Mouse (Mus musculus) limb, embryonic 11.5 days (tissue): Measurements from ENCODE around the gene Rcl1. TPM values are rescaled to one million over a fixed set of nuclear protein-coding genes. Genes with fewer than 3 reads are reported as not detected.

Experiments
- ATAC-seq: fragments of 200-750 bp; cut with Nextera tagmentation; 2 replicates; pipeline ENCODE4 v1.8.0; 2017; ENCODE audit warnings: low read depth; ENCODE audit not compliant: insufficient number of reproducible peaks, low FRiP score, low TSS enrichment
- DNase-seq: peaks from one replicate; pipeline ENCODE4 v3.0.0-alpha.2; 2015; ENCODE audit warnings: low spot score
- H3K27ac ChIP-seq: fragments of 300-500 bp; sonication (generic); replicated peaks from 2 replicates; pipeline ENCODE4 v1.5.1; 2014; ENCODE audit warnings: low read depth, mild to moderate bottlenecking, low read length
- H3K27me3 ChIP-seq: fragments of 300-500 bp; sonication (generic); 2 replicates; pipeline ENCODE4 v1.6.1; 2014; ENCODE audit warnings: mild to moderate bottlenecking, low read length, mixed read lengths; ENCODE audit not compliant: control insufficient read depth, insufficient read depth
- H3K36me3 ChIP-seq: fragments of 300-500 bp; sonication (generic); 2 replicates; pipeline ENCODE4 v1.6.1; 2014; ENCODE audit warnings: mild to moderate bottlenecking, low read length, moderate library complexity, mixed read lengths; ENCODE audit not compliant: control insufficient read depth, insufficient read depth
- H3K4me1 ChIP-seq: fragments of 300-500 bp; sonication (generic); 2 replicates; pipeline ENCODE4 v1.6.1; 2014; ENCODE audit warnings: low read length, mixed read lengths; ENCODE audit not compliant: control insufficient read depth, insufficient read depth
- H3K4me2 ChIP-seq: fragments of 300-500 bp; sonication (generic); 2 replicates; pipeline ENCODE4 v1.6.1; 2014; ENCODE audit warnings: low read depth, mild to moderate bottlenecking, moderate library complexity; ENCODE audit not compliant: severe bottlenecking
- H3K4me3 ChIP-seq: fragments of 300-500 bp; sonication (generic); 2 replicates; pipeline ENCODE4 v1.5.1; 2014; ENCODE audit warnings: low read depth, low read length
- H3K9ac ChIP-seq: fragments of 300-500 bp; sonication (generic); 2 replicates; pipeline ENCODE4 v1.6.1; 2014; ENCODE audit warnings: mild to moderate bottlenecking, low read length
- H3K9me3 ChIP-seq: fragments of 300-500 bp; sonication (generic); 2 replicates; pipeline ENCODE4 v1.6.1; 2016; ENCODE audit warnings: low read length; ENCODE audit not compliant: control insufficient read depth
- WGBS: fragments of 180-500 bp; shearing (Covaris S2); extraction: QIAGEN DNeasy Blood & Tissue Kit; methylation state at CpG from one replicate; pipeline ENCODE4 v1.1.7; 2014; 5-methylcytosine and 5-hydroxymethylcytosine counted together
- polyA plus RNA-seq: library from polyadenylated mRNA; unstranded; fragments of >200 nt; fragmentation: Nextera tagmentation; extraction: Ambion mirVana; gene quantifications from 2 replicates; pipeline ENCODE4 v1.2.1, GENCODE M21; 2014

The Rcl1 gene
- polyA plus RNA-seq, 1 experiment from 2014 or later, result 68.3 TPM

GRCm38 (mm10) chr19:29129551-29129950 is 28.4 kb downstream of the Rcl1 start:
- no peaks in the 10 kb centered on the region for H3K9me3 ChIP-seq
- DNase-seq (no peak), ATAC-seq (no peak)
- 96% methylated on average over 5 of the region's 5 CpGs for WGBS
- H3K27me3 ChIP-seq, result no peaks in the 10 kb centered on the region
- peaks cover 6% of the 10 kb centered on the region; the same call in 1 of the 2 replicates for H3K36me3 ChIP-seq
- no peaks in the 10 kb centered on the region; the same call in 1 of the 2 replicates for H3K4me1 ChIP-seq
- H3K4me2 ChIP-seq, result no peak overlapping the region
- no peak overlapping the region for H3K4me3 ChIP-seq
- H3K27ac ChIP-seq, result no peak overlapping the region
- H3K9ac ChIP-seq, result no peak overlapping the region

- H3K4me2 ChIP-seq, result no peak overlapping the region
- no peak overlapping the region for H3K9ac ChIP-seq
- ATAC-seq (no peak), DNase-seq (no peak)
- no peak overlapping the region for H3K4me3 ChIP-seq
- H3K27ac ChIP-seq, result no peak overlapping the region
- no peaks in the 10 kb centered on the region for H3K9me3 ChIP-seq
- no peaks in the 10 kb centered on the region for H3K27me3 ChIP-seq
- no peaks in the 10 kb centered on the region; the same call in 1 of the 2 replicates for H3K4me1 ChIP-seq
- WGBS, result 92% methylated on average over 4 of the region's 4 CpGs
- H3K36me3 ChIP-seq, result peaks cover 7% of the 10 kb centered on the region; the same call in 1 of the 2 replicates
Measured at GRCm38 (mm10) chr19:29131171-29131570, 30.0 kb downstream of the Rcl1 start.

GRCm38 (mm10) chr19:29134293-29134692 is 33.1 kb downstream of the Rcl1 start:
- Histone ChIP-seq H3K9ac (no peak overlapping the region), H3K4me3 (no peak overlapping the region), H3K4me1 (no peaks in the 10 kb centered on the region), H3K27me3 (no peaks in the 10 kb centered on the region), H3K9me3 (no peaks in the 10 kb centered on the region), H3K36me3 (peaks cover 7% of the 10 kb centered on the region; the same call in 1 of the 2 replicates), H3K4me2 (no peak overlapping the region), H3K27ac (no peak overlapping the region)
- 92% methylated on average over 11 of the region's 11 CpGs for WGBS
- ATAC-seq (no peak), DNase-seq (no peak)

- DNase-seq, result no peak
Measured at GRCm38 (mm10) chr19:29135172-29135736, 34.1 kb downstream of the Rcl1 start.

GRCm38 (mm10) chr19:29138546-29139270 is 37.5 kb downstream of the Rcl1 start:
- 87% methylated on average over 10 of the region's 10 CpGs for WGBS

More at GRCm38 (mm10) chr19:29135172-29135736, 34.1 kb downstream of the Rcl1 start:
- Histone ChIP-seq H3K36me3 (peaks cover 7% of the 10 kb centered on the region; the same call in 1 of the 2 replicates), H3K4me1 (no peaks in the 10 kb centered on the region), H3K27ac (no peak overlapping the region), H3K4me2 (no peak overlapping the region), H3K27me3 (no peaks in the 10 kb centered on the region), H3K9me3 (no peaks in the 10 kb centered on the region), H3K9ac (no peak overlapping the region), H3K4me3 (no peak overlapping the region)
- no peak for ATAC-seq
- WGBS, result 91% methylated on average over 11 of the region's 11 CpGs

GRCm38 (mm10) chr19:29139699-29140456 is 38.7 kb downstream of the Rcl1 start:
- no peak overlapping the region for H3K27ac ChIP-seq
- no peak overlapping the region for H3K4me3 ChIP-seq
- H3K9me3 ChIP-seq, result no peaks in the 10 kb centered on the region
- H3K4me1 ChIP-seq, result no peaks in the 10 kb centered on the region
- H3K36me3 ChIP-seq, result peaks cover 1% of the 10 kb centered on the region; the same call in 1 of the 2 replicates
- H3K4me2 ChIP-seq, result no peak overlapping the region
- DNase-seq (no peak), ATAC-seq (no peak)
- H3K27me3 ChIP-seq, result no peaks in the 10 kb centered on the region
- WGBS, result 84% methylated on average over 10 of the region's 10 CpGs
- H3K9ac ChIP-seq, result no peak overlapping the region

More at GRCm38 (mm10) chr19:29138546-29139270, 37.5 kb downstream of the Rcl1 start:
- Histone ChIP-seq H3K9me3 (no peaks in the 10 kb centered on the region), H3K4me3 (no peak overlapping the region), H3K27me3 (no peaks in the 10 kb centered on the region), H3K4me1 (no peaks in the 10 kb centered on the region), H3K4me2 (no peak overlapping the region), H3K27ac (no peak overlapping the region), H3K9ac (no peak overlapping the region), H3K36me3 (peaks cover 3% of the 10 kb centered on the region; the same call in 1 of the 2 replicates)
- no peak for ATAC-seq
- DNase-seq, result no peak

DNA sequence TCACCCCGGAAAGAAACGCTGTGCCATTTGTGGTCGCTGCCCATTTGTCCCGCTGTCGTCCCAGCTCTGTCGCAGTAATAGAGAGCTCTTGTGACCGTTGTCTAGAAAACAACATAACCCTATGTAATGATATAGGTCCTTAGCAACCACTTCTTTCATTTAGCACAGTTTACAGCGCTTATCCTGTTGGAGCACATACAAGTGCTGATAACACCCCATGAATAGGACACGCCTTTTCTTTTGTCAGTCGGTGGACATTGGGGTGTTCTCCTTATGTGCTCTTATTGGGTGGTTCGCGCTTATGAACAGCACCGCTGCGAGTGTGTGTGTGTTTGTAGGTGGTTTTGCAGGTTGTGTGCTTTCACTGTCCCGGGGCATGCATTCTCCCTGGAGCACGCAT is 39.8 kb downstream of the Rcl1 start:
- Histone ChIP-seq H3K27ac (no peak overlapping the region), H3K27me3 (no peaks in the 10 kb centered on the region), H3K4me1 (no peaks in the 10 kb centered on the region), H3K9me3 (no peaks in the 10 kb centered on the region), H3K4me2 (no peak overlapping the region), H3K36me3 (0 out of 2 replicates have a peak, but pooled peaks cover 2% of the 10 kb centered on the region), H3K9ac (no peak overlapping the region), H3K4me3 (no peak overlapping the region)
- DNase-seq (no peak), ATAC-seq (no peak)
- 95% methylated on average over 16 of the region's 16 CpGs for WGBS

GRCm38 (mm10) chr19:29142307-29142706 is 41.1 kb downstream of the Rcl1 start:
- Histone ChIP-seq H3K4me2 (no peak overlapping the region), H3K9me3 (no peaks in the 10 kb centered on the region), H3K27me3 (no peaks in the 10 kb centered on the region), H3K27ac (no peak overlapping the region), H3K4me3 (no peak overlapping the region), H3K4me1 (no peaks in the 10 kb centered on the region), H3K36me3 (0 out of 2 replicates have a peak, but pooled peaks cover 2% of the 10 kb centered on the region), H3K9ac (no peak overlapping the region)
- 93% methylated on average over 6 of the region's 6 CpGs for WGBS
- ATAC-seq, result no peak
- DNase-seq, result no peak
